Mouse (Mus musculus) lung, adult 2 months (tissue): ENCODE data around the gene Rps27. TPM values are rescaled to one million over a fixed set of nuclear protein-coding genes. Genes with fewer than 3 reads are reported as not detected.

Experiments
- DNase-seq: peaks from one replicate; pipeline ENCODE4 v3.0.0; 2022
- H3K4me1 ChIP-seq: fragments of 200-500 bp; 2 replicates; pipeline ENCODE4 v1.6.1; 2011; ENCODE audit warnings: low read length; ENCODE audit not compliant: control insufficient read depth, insufficient read depth
- H3K4me3 ChIP-seq: fragments of 200-500 bp; replicated peaks from 2 replicates; pipeline ENCODE3; 2011; ENCODE audit warnings: low read depth, mild to moderate bottlenecking, control low read depth, low read length; ENCODE audit errors: extremely low read depth
- CTCF ChIP-seq: fragments of 200-500 bp; IDR thresholded peaks from 2 replicates; pipeline ENCODE4 v1.5.1; 2011; ENCODE audit warnings: mild to moderate bottlenecking, low read length, control low read depth; ENCODE audit not compliant: insufficient read depth
- POLR2A ChIP-seq: fragments of 200-500 bp; IDR thresholded peaks from 2 replicates; pipeline ENCODE4 v1.6.1; 2011; ENCODE audit warnings: low read depth, mild to moderate bottlenecking, control low read depth, low read length, borderline replicate concordance; ENCODE audit errors: extremely low read depth
- WGBS: fragments of 180-500 bp; shearing (Covaris S2); methylation state at CpG from one replicate; pipeline ENCODE4 v1.1.7; 2018; 5-methylcytosine and 5-hydroxymethylcytosine counted together
- polyA plus RNA-seq: library from polyadenylated mRNA; depleted of rRNA; stranded (reverse); fragments of >200 nt; gene quantifications from 2 replicates; pipeline ENCODE4 v1.2.3, GENCODE M21; 2012

The Rps27 gene
- polyA plus RNA-seq, 1 experiment: 918 TPM

- no peak for DNase-seq
- Histone ChIP-seq H3K4me1 (peaks cover 12% of the 10 kb centered on the region), H3K4me3 (no peak overlapping the region)
- 40% methylated on average over 13 of the region's 13 CpGs for WGBS
- TF ChIP-seq POLR2A (no peak), CTCF (no peak)
Measured at GRCm38 (mm10) chr3:90211475-90212398, 1.7 kb downstream of the Rps27 start.

- Histone ChIP-seq H3K4me3 (no peak overlapping the region), H3K4me1 (peaks cover 12% of the 10 kb centered on the region)
- WGBS: 88% methylated on average over 5 of the region's 5 CpGs
- no peak for DNase-seq
- TF ChIP-seq POLR2A (no peak), CTCF (no peak)
Measured at GRCm38 (mm10) chr3:90209908-90210566, 3.4 kb downstream of the Rps27 start.

GRCm38 (mm10) chr3:90208662-90209061, 4.8 kb downstream of the Rps27 start:
- H3K4me1 ChIP-seq: peaks cover 12% of the 10 kb centered on the region
- DNase-seq: no peak
- H3K4me3 ChIP-seq: no peak overlapping the region
- TF ChIP-seq CTCF: no peak
- TF ChIP-seq POLR2A: no peak
- 85% methylated on average over 2 of the region's 2 CpGs for WGBS

GRCm38 (mm10) chr3:90204582-90204981, 8.9 kb downstream of the Rps27 start:
- 94% methylated on average over 2 of the region's 2 CpGs for WGBS
- DNase-seq: no peak
- Histone ChIP-seq H3K4me3 (no peak overlapping the region), H3K4me1 (peaks cover 2% of the 10 kb centered on the region; the same call in 1 of the 2 replicates)
- TF ChIP-seq POLR2A: no peak
- TF ChIP-seq CTCF: no peak

GRCm38 (mm10) chr3:90203619-90204018, 9.8 kb downstream of the Rps27 start:
- 54% methylated on average over 5 of the region's 5 CpGs for WGBS
- no peak for DNase-seq
- no peak overlapping the region for H3K4me3 ChIP-seq
- TF ChIP-seq CTCF (no peak), POLR2A (no peak)
- H3K4me1 ChIP-seq: peaks cover 2% of the 10 kb centered on the region; the same call in 1 of the 2 replicates

GRCm38 (mm10) chr3:90202884-90203283, 10.6 kb downstream of the Rps27 start:
- Histone ChIP-seq H3K4me1 (no peaks in the 10 kb centered on the region), H3K4me3 (no peak overlapping the region)
- TF ChIP-seq CTCF: no peak
- TF ChIP-seq POLR2A: no peak
- WGBS: 57% methylated on average over 1 of the region's 1 CpGs
- no peak for DNase-seq

- no peak for TF ChIP-seq POLR2A
- no peak for TF ChIP-seq CTCF
- Histone ChIP-seq H3K4me1 (no peaks in the 10 kb centered on the region), H3K4me3 (no peak overlapping the region)
- 80% methylated on average over 1 of the region's 1 CpGs for WGBS
- no peak for DNase-seq
Measured at GRCm38 (mm10) chr3:90197548-90197947, 15.9 kb downstream of the Rps27 start.

- WGBS: 79% methylated on average over 1 of the region's 1 CpGs
- TF ChIP-seq POLR2A (no peak), CTCF (no peak)
- Histone ChIP-seq H3K4me1 (no peaks in the 10 kb centered on the region), H3K4me3 (no peak overlapping the region)
- no peak for DNase-seq
Measured at GRCm38 (mm10) chr3:90195644-90196043, 17.8 kb downstream of the Rps27 start.

GRCm38 (mm10) chr3:90194759-90195158, 18.7 kb downstream of the Rps27 start:
- no peak for DNase-seq
- TF ChIP-seq CTCF: no peak
- TF ChIP-seq POLR2A: no peak
- 61% methylated on average over 4 of the region's 4 CpGs for WGBS
- no peak overlapping the region for H3K4me3 ChIP-seq
- H3K4me1 ChIP-seq: no peaks in the 10 kb centered on the region

- H3K4me3 ChIP-seq: no peak overlapping the region
- WGBS: 66% methylated on average over 11 of the region's 11 CpGs
Measured at GRCm38 (mm10) chr3:90190859-90191510, 22.5 kb downstream of the Rps27 start.

More at GRCm38 (mm10) chr3:90190859-90191510, 22.5 kb downstream of the Rps27 start:
- no peak for DNase-seq
- H3K4me1 ChIP-seq: no peaks in the 10 kb centered on the region
- TF ChIP-seq CTCF: no peak
- TF ChIP-seq POLR2A: no peak
